Mouse (Mus musculus) hindbrain, embryonic 14.5 days (tissue): ENCODE results near the gene Lmntd1. TPM values are rescaled to one million over a fixed set of nuclear protein-coding genes. Genes with fewer than 3 reads are reported as not detected.

Experiments
- ATAC-seq: fragments of 200-750 bp; cut with Nextera tagmentation; 2 replicates; pipeline ENCODE4 v1.8.0; 2017; ENCODE audit warnings: moderate number of reproducible peaks, mild to moderate bottlenecking, moderate TSS enrichment, moderate library complexity; ENCODE audit not compliant: low FRiP score
- DNase-seq: peaks from one replicate; pipeline ENCODE4 v3.0.0-alpha.2; 2015; ENCODE audit warnings: low spot score
- H3K27ac ChIP-seq: fragments of 300-500 bp; sonication (generic); 2 replicates; pipeline ENCODE4 v1.5.1; 2014; ENCODE audit warnings: mild to moderate bottlenecking, moderate library complexity
- H3K27me3 ChIP-seq: fragments of 300-500 bp; sonication (generic); 2 replicates; pipeline ENCODE4 v1.6.1; 2014; ENCODE audit warnings: mild to moderate bottlenecking, low read length, mixed read lengths; ENCODE audit not compliant: control insufficient read depth, insufficient read depth
- H3K36me3 ChIP-seq: fragments of 300-500 bp; sonication (generic); replicated peaks from 2 replicates; pipeline ENCODE4 v1.6.1; 2014; ENCODE audit not compliant: control insufficient read depth, insufficient read depth
- H3K4me1 ChIP-seq: fragments of 300-500 bp; sonication (generic); replicated peaks from 2 replicates; pipeline ENCODE4 v1.6.1; 2014; ENCODE audit warnings: antibody characterized with exemption, low read length, mixed read lengths; ENCODE audit not compliant: control insufficient read depth, insufficient read depth
- H3K4me2 ChIP-seq: fragments of 300-500 bp; sonication (generic); replicated peaks from 2 replicates; pipeline ENCODE4 v1.6.1; 2014; ENCODE audit warnings: mild to moderate bottlenecking, moderate library complexity
- H3K4me3 ChIP-seq: fragments of 300-500 bp; sonication (generic); replicated peaks from 2 replicates; pipeline ENCODE4 v1.5.1; 2014; ENCODE audit warnings: mild to moderate bottlenecking, low read length
- H3K9ac ChIP-seq: fragments of 300-500 bp; sonication (generic); 2 replicates; pipeline ENCODE4 v1.6.1; 2014
- H3K9me3 ChIP-seq: fragments of 300-500 bp; sonication (generic); 2 replicates; pipeline ENCODE4 v1.6.1; 2016; ENCODE audit warnings: low read length; ENCODE audit not compliant: control insufficient read depth
- WGBS: fragments of 180-500 bp; shearing (Covaris S2); extraction: QIAGEN DNeasy Blood & Tissue Kit; methylation state at CpG from one replicate; pipeline ENCODE4 v1.1.7; 2014; 5-methylcytosine and 5-hydroxymethylcytosine counted together
- polyA plus RNA-seq: library from polyadenylated mRNA; unstranded; fragments of >200 nt; fragmentation: Nextera tagmentation; extraction: Ambion mirVana; gene quantifications from 2 replicates; pipeline ENCODE4 v1.2.1, GENCODE M21; 2014

Lmntd1 gene
- polyA plus RNA-seq, 1 experiment from 2014 or later = 1.3 TPM

- no peaks in the 10 kb centered on the region for H3K27me3 ChIP-seq
- H3K4me3 ChIP-seq = no peak overlapping the region
- no peaks in the 10 kb centered on the region for H3K9me3 ChIP-seq
- 93% methylated on average over 4 of the region's 4 CpGs for WGBS
- no peak overlapping the region for H3K4me2 ChIP-seq
- H3K27ac ChIP-seq = no peak overlapping the region
- no peak overlapping the region for H3K9ac ChIP-seq
- ATAC-seq = no peak
- DNase-seq = no peak
- H3K36me3 ChIP-seq = no peaks in the 10 kb centered on the region
- peaks cover 12% of the 10 kb centered on the region for H3K4me1 ChIP-seq
Observed at GRCm38 (mm10) chr6:145576762-145577161, 37.4 kb downstream of the Lmntd1 start.

GRCm38 (mm10) chr6:145573250-145574013, 40.7 kb downstream of the Lmntd1 start:
- WGBS = 85% methylated on average over 6 of the region's 6 CpGs
- DNase-seq = no peak
- no peak overlapping the region for H3K27ac ChIP-seq

DNA sequence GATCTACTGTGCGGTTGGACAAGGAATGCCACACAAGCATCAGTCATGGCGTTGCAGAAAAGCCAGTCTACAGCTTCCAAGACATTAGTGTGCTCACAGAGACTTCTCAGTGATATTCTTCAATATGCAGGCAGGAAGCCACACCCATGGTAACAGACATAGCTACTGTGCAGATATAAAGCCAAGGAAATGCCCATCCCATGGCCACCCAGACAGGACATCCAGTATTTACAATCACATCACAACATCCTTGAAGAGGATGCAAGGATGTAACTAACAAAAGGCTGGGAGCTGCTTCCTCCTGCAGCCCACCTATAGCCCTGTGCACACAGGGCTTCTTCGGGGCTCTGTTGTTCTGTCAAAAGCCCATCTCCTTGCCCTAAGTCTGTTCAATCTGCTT, 45.4 kb downstream of the Lmntd1 start:
- no peak overlapping the region for H3K27ac ChIP-seq
- no peaks in the 10 kb centered on the region for H3K9me3 ChIP-seq
- H3K36me3 ChIP-seq = no peaks in the 10 kb centered on the region
- DNase-seq (no peak), ATAC-seq (no peak)
- H3K4me2 ChIP-seq = no peak overlapping the region
- no peak overlapping the region for H3K9ac ChIP-seq
- no peak overlapping the region for H3K4me3 ChIP-seq
- 89% methylated on average over 3 of the region's 3 CpGs for WGBS
- no peaks in the 10 kb centered on the region for H3K4me1 ChIP-seq
- no peaks in the 10 kb centered on the region for H3K27me3 ChIP-seq

More at GRCm38 (mm10) chr6:145573250-145574013, 40.7 kb downstream of the Lmntd1 start:
- Histone ChIP-seq H3K9ac (no peak overlapping the region), H3K27me3 (no peaks in the 10 kb centered on the region), H3K4me2 (no peak overlapping the region), H3K4me3 (no peak overlapping the region), H3K36me3 (no peaks in the 10 kb centered on the region), H3K4me1 (peaks cover 5% of the 10 kb centered on the region; the same call in 1 of the 2 replicates), H3K9me3 (no peaks in the 10 kb centered on the region)
- ATAC-seq = no peak

DNA sequence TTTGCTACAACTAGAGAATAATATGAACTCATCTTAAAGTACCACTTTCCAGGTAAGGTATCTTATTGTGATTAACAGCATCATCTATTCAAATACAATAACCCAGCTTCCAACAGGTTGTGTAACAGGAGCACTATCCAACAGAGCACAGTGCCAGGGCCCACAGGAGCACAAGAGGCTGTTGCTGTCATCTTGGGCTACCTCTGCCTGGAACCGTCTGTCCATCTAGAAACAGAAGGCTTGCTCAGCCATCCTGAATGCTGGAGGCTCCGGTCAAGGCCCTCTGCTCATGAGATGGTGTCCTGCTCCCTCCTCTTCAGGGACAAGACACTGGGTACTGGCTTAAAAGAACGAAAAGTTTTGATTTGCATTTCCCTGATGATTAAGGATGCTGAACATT, 46.3 kb downstream of the Lmntd1 start:
- Histone ChIP-seq H3K27ac (no peak overlapping the region), H3K36me3 (no peaks in the 10 kb centered on the region), H3K9me3 (no peaks in the 10 kb centered on the region), H3K4me1 (no peaks in the 10 kb centered on the region), H3K4me3 (no peak overlapping the region), H3K27me3 (no peaks in the 10 kb centered on the region), H3K9ac (no peak overlapping the region), H3K4me2 (no peak overlapping the region)
- WGBS = 89% methylated on average over 3 of the region's 3 CpGs
- DNase-seq = no peak
- no peak for ATAC-seq

GRCm38 (mm10) chr6:145567296-145567695, 46.8 kb downstream of the Lmntd1 start:
- H3K27ac ChIP-seq = no peak overlapping the region
- DNase-seq = no peak
- H3K4me3 ChIP-seq = no peak overlapping the region
- no peaks in the 10 kb centered on the region for H3K9me3 ChIP-seq
- H3K4me1 ChIP-seq = no peaks in the 10 kb centered on the region
- no peak overlapping the region for H3K4me2 ChIP-seq
- 71% methylated on average over 8 of the region's 8 CpGs for WGBS
- no peak for ATAC-seq
- H3K36me3 ChIP-seq = no peaks in the 10 kb centered on the region
- H3K27me3 ChIP-seq = no peaks in the 10 kb centered on the region
- H3K9ac ChIP-seq = no peak overlapping the region

DNA sequence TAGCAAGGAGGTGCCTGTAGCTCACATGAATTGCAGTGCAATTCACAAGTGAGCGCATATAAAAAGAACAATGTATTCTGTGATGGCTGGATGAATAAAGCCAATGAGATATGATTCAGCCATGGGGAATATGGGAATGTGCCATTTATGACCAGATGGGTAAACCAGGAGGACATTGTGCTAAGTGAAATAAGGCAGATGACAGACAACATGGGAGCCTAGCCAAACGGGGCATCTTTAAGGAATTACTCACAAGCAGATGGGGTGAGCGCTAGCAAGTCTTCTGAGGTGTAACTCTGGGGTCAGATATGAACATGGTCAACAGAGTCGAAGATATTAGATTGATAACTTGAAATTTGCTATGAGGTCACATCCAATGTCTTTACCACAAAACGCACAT, 48.5 kb downstream of the Lmntd1 start:
- Histone ChIP-seq H3K36me3 (no peaks in the 10 kb centered on the region), H3K4me3 (no peak overlapping the region), H3K27ac (no peak overlapping the region), H3K9ac (no peak overlapping the region), H3K9me3 (no peaks in the 10 kb centered on the region), H3K27me3 (no peaks in the 10 kb centered on the region), H3K4me2 (no peak overlapping the region), H3K4me1 (no peaks in the 10 kb centered on the region)
- 91% methylated on average over 5 of the region's 5 CpGs for WGBS
- DNase-seq (no peak), ATAC-seq (no peak)

- no peak for DNase-seq
- WGBS = 88% methylated on average over 4 of the region's 4 CpGs
- Histone ChIP-seq H3K4me1 (no peaks in the 10 kb centered on the region), H3K4me3 (no peak overlapping the region), H3K27me3 (no peaks in the 10 kb centered on the region), H3K27ac (no peak overlapping the region), H3K36me3 (no peaks in the 10 kb centered on the region), H3K9ac (no peak overlapping the region), H3K9me3 (no peaks in the 10 kb centered on the region), H3K4me2 (no peak overlapping the region)
- ATAC-seq = no peak
Observed at GRCm38 (mm10) chr6:145564671-145565070, 49.4 kb downstream of the Lmntd1 start.

- no peak overlapping the region for H3K9ac ChIP-seq
- no peak overlapping the region for H3K4me2 ChIP-seq
- no peaks in the 10 kb centered on the region for H3K27me3 ChIP-seq
- H3K27ac ChIP-seq = no peak overlapping the region
- ATAC-seq = no peak
- WGBS = 86% methylated on average over 15 of the region's 15 CpGs
- no peak for DNase-seq
- H3K36me3 ChIP-seq = no peaks in the 10 kb centered on the region
- no peak overlapping the region for H3K4me3 ChIP-seq
- H3K9me3 ChIP-seq = no peaks in the 10 kb centered on the region
- H3K4me1 ChIP-seq = no peaks in the 10 kb centered on the region
Observed at GRCm38 (mm10) chr6:145557059-145557992, 56.8 kb downstream of the Lmntd1 start.

DNA sequence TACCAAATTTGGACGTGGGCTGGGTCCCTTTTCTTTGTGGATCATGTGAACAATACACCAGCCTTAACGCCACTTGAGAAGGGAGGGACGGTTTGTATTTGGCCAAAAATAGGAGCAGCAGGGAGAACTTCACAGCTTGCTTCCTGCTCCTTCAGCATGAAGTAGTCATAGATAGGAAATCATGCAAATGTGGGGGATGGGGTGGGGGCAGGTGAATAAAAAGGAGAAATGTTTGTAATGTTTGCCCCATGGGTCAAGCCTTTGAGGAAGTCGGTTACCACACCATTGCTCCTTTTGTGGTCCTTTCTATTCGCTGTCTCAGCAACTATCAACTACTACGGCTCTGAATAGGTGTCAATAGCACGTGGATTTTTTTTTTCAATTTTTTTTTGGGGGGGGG, 60.9 kb downstream of the Lmntd1 start:
- ATAC-seq = no peak
- Histone ChIP-seq H3K27ac (no peak overlapping the region), H3K4me1 (no peaks in the 10 kb centered on the region), H3K27me3 (no peaks in the 10 kb centered on the region), H3K36me3 (no peaks in the 10 kb centered on the region), H3K9ac (no peak overlapping the region), H3K4me2 (no peak overlapping the region), H3K9me3 (no peaks in the 10 kb centered on the region), H3K4me3 (no peak overlapping the region)
- WGBS = 73% methylated on average over 7 of the region's 7 CpGs
- no peak for DNase-seq
